In genomic region chr15:22344321-22344720, GRCm38 (mm10) we compare ENCODE assay signal across 27 mouse cellular contexts.
DNase-seq lines count a peak whose midpoint lies in the region; ATAC-seq and TF ChIP-seq lines count a peak whose summit lies in the region.
"Had no signal": no experiment of that assay in that cellular context is flagged by ENCODE, and none has a peak within 500 bp of the region (broad histone marks: within the 10 kb centered on the region; RNA-seq: fewer than 3 reads in every experiment).

No protein-coding gene starts in this region.

- no peaks in the 10 kb centered on the region for H3K9me3 ChIP-seq in forebrain, embryonic 14.5 days (replicated peaks; ENCODE audit: control insufficient read depth, low read length)
- H3K9me3 ChIP-seq in forebrain, embryonic 15.5 days, result no peaks in the 10 kb centered on the region
- H3K9me3 ChIP-seq in hindbrain, postnatal 0 days (ENCODE audit: low read length), result no peaks in the 10 kb centered on the region
- no peaks in the 10 kb centered on the region for H3K9me3 ChIP-seq in hindbrain, embryonic 12.5 days (replicated peaks)
- H3K9me3 ChIP-seq: embryonic facial prominence, embryonic 15.5 days; heart, embryonic 10.5 days; heart, embryonic 13.5 days; hindbrain, embryonic 15.5 days had no signal

- H3K4me3 ChIP-seq in forebrain, embryonic 14.5 days (ENCODE audit: low read depth, low read length), result no peak overlapping the region
- no peak overlapping the region for H3K4me3 ChIP-seq in forebrain, embryonic 15.5 days
- no peak overlapping the region for H3K4me3 ChIP-seq in hindbrain, postnatal 0 days (ENCODE audit: low read length)
- no peak overlapping the region for H3K4me3 ChIP-seq in hindbrain, embryonic 12.5 days
- H3K4me3 ChIP-seq: embryonic facial prominence, embryonic 15.5 days; heart, adult 2 months; heart, embryonic 10.5 days; heart, embryonic 13.5 days; hindbrain, embryonic 15.5 days had no signal

- peak; percentile 8 for DNase-seq in forebrain, embryonic 14.5 days (ENCODE audit: low spot score)
- DNase-seq in hindbrain, postnatal 0 days (ENCODE audit: low spot score), result peak; percentile 21
- peak; percentile 53 for DNase-seq in brain, embryonic 14.5 days (ENCODE audit: low read depth)
- DNase-seq in retina, embryonic 14.5 days (ENCODE audit: low spot score), result peak; percentile 70
- DNase-seq: adrenal gland, adult 8-10 months; adrenal gland, postnatal 25 days; cerebellum, adult 18-20 months; cerebellum, adult 9-10 months; cerebellum, postnatal 25 days; embryo, embryonic 11 days; gastrocnemius, postnatal 10 days; gastrocnemius, postnatal 36 days; heart, adult 2 months; heart, postnatal 14 days; heart, postnatal 4 days; kidney, adult 18-20 months had no signal

- H3K4me2 ChIP-seq in forebrain, embryonic 14.5 days (ENCODE audit: low read length), result no peak overlapping the region
- H3K4me2 ChIP-seq in forebrain, embryonic 15.5 days (replicated peaks), result no peak overlapping the region
- no peak overlapping the region for H3K4me2 ChIP-seq in hindbrain, postnatal 0 days (ENCODE audit: low read depth, low read length)
- H3K4me2 ChIP-seq in hindbrain, embryonic 12.5 days (replicated peaks), result no peak overlapping the region
- H3K4me2 ChIP-seq: embryonic facial prominence, embryonic 15.5 days; heart, embryonic 13.5 days; hindbrain, embryonic 15.5 days had no signal

- H3K9ac ChIP-seq in forebrain, embryonic 14.5 days (ENCODE audit: low read length), result no peak overlapping the region
- H3K9ac ChIP-seq in forebrain, embryonic 15.5 days (replicated peaks), result no peak overlapping the region
- H3K9ac ChIP-seq in hindbrain, postnatal 0 days (replicated peaks; ENCODE audit: low read length), result no peak overlapping the region
- H3K9ac ChIP-seq in hindbrain, embryonic 12.5 days, result no peak overlapping the region
- H3K9ac ChIP-seq: embryonic facial prominence, embryonic 15.5 days; heart, embryonic 13.5 days; hindbrain, embryonic 15.5 days had no signal

- TF ChIP-seq CTCF in hindbrain, postnatal 0 days (IDR thresholded peaks at IDR 0.05; ENCODE audit: low read depth), result no peak
- no peak for TF ChIP-seq CTCF in brain, embryonic 14.5 days (IDR thresholded peaks at IDR 0.05; ENCODE audit: borderline replicate concordance, extremely low read depth, insufficient read depth, insufficient read length)

- no peak for TF ChIP-seq POLR2A in brain, embryonic 14.5 days (IDR thresholded peaks at IDR 0.05; ENCODE audit: borderline replicate concordance, extremely low read depth, insufficient read depth, insufficient read length, poor library complexity, severe bottlenecking)

- no peaks in the 10 kb centered on the region for H3K36me3 ChIP-seq in forebrain, embryonic 14.5 days (ENCODE audit: control insufficient read depth, insufficient read depth, low read length)
- H3K36me3 ChIP-seq in forebrain, embryonic 15.5 days, result no peaks in the 10 kb centered on the region
- H3K36me3 ChIP-seq in hindbrain, postnatal 0 days (ENCODE audit: insufficient read depth, low read length), result no peaks in the 10 kb centered on the region
- no peaks in the 10 kb centered on the region for H3K36me3 ChIP-seq in hindbrain, embryonic 12.5 days
- H3K36me3 ChIP-seq: embryonic facial prominence, embryonic 15.5 days; heart, embryonic 10.5 days; heart, embryonic 13.5 days; hindbrain, embryonic 15.5 days had no signal

- H3K27me3 ChIP-seq in forebrain, embryonic 14.5 days (replicated peaks; ENCODE audit: control insufficient read depth, insufficient read depth, low read length), result no peaks in the 10 kb centered on the region
- no peaks in the 10 kb centered on the region for H3K27me3 ChIP-seq in forebrain, embryonic 15.5 days
- H3K27me3 ChIP-seq in hindbrain, postnatal 0 days (ENCODE audit: insufficient read depth, low read length), result no peaks in the 10 kb centered on the region
- H3K27me3 ChIP-seq in hindbrain, embryonic 12.5 days, result no peaks in the 10 kb centered on the region
- H3K27me3 ChIP-seq: embryonic facial prominence, embryonic 15.5 days; heart, embryonic 13.5 days; hindbrain, embryonic 15.5 days had no signal

- no peaks in the 10 kb centered on the region for H3K4me1 ChIP-seq in forebrain, embryonic 14.5 days (ENCODE audit: control insufficient read depth, insufficient read depth, low read length)
- H3K4me1 ChIP-seq in forebrain, embryonic 15.5 days, result no peaks in the 10 kb centered on the region
- H3K4me1 ChIP-seq in hindbrain, postnatal 0 days (ENCODE audit: insufficient read depth, low read length), result no peaks in the 10 kb centered on the region
- H3K4me1 ChIP-seq in hindbrain, embryonic 12.5 days, result no peaks in the 10 kb centered on the region
- H3K4me1 ChIP-seq: embryonic facial prominence, embryonic 15.5 days; heart, embryonic 10.5 days; heart, embryonic 13.5 days; hindbrain, embryonic 15.5 days had no signal

- ATAC-seq in forebrain, embryonic 14.5 days, result no peak
- no peak for ATAC-seq in forebrain, embryonic 15.5 days (replicated peaks)
- ATAC-seq in hindbrain, postnatal 0 days, result no peak
- ATAC-seq in hindbrain, embryonic 12.5 days (ENCODE audit: low FRiP score), result no peak
- ATAC-seq in activated CD4-positive, CD25-positive, alpha-beta regulatory T cell, adult 4 months, result no peak
- ATAC-seq: CD4-positive, CD25-positive, alpha-beta regulatory T cell, adult 4 months; forebrain, embryonic 16.5 days; inflammation-experienced regulatory T-cells, adult 6 months; intestine, embryonic 16.5 days had no signal

- H3K27ac ChIP-seq in forebrain, embryonic 14.5 days (ENCODE audit: low read depth, low read length), result no peak overlapping the region
- no peak overlapping the region for H3K27ac ChIP-seq in forebrain, embryonic 15.5 days (replicated peaks)
- no peak overlapping the region for H3K27ac ChIP-seq in hindbrain, postnatal 0 days
- no peak overlapping the region for H3K27ac ChIP-seq in hindbrain, embryonic 12.5 days
- H3K27ac ChIP-seq: embryonic facial prominence, embryonic 15.5 days; heart, adult 2 months; heart, embryonic 10.5 days; heart, embryonic 13.5 days; hindbrain, embryonic 15.5 days had no signal

Comparison
In these comparisons a context has a peak if more than half of its experiments do, and no peak if none do; other contexts are left out.
1. DNase-seq: peak in every context shown above with its lines; median percentile 70 in retina, embryonic 14.5 days; 53 in brain, embryonic 14.5 days; 21 in hindbrain, postnatal 0 days; 8 in forebrain, embryonic 14.5 days.